Mouse (Mus musculus) testis, adult 2 months (tissue): Measurements from ENCODE around the gene Cbr3.

Source experiments
- CTCF ChIP-seq: fragments of 200-500 bp; IDR thresholded peaks from 2 replicates; pipeline ENCODE4 v1.5.1; 2012; ENCODE audit warnings: low read depth, mild to moderate bottlenecking, inconsistent platforms, low read length, moderate library complexity; ENCODE audit not compliant: control insufficient read depth, insufficient read depth, insufficient replicate concordance
- POLR2A ChIP-seq: fragments of 200-500 bp; IDR thresholded peaks from 2 replicates; pipeline ENCODE4 v1.6.1; 2012; ENCODE audit warnings: low read depth, mild to moderate bottlenecking, inconsistent platforms, low read length, moderate library complexity; ENCODE audit not compliant: control insufficient read depth

- 0 out of 2 replicates have a peak, but pooled peaks have one; percentile 14 for TF ChIP-seq CTCF
- no peak for TF ChIP-seq POLR2A
Measured at GRCm38 (mm10) chr16:93682689-93683507, at the start of gene Cbr3.
